Mouse (Mus musculus): ENCODE results near the gene St3gal3.

DNA sequence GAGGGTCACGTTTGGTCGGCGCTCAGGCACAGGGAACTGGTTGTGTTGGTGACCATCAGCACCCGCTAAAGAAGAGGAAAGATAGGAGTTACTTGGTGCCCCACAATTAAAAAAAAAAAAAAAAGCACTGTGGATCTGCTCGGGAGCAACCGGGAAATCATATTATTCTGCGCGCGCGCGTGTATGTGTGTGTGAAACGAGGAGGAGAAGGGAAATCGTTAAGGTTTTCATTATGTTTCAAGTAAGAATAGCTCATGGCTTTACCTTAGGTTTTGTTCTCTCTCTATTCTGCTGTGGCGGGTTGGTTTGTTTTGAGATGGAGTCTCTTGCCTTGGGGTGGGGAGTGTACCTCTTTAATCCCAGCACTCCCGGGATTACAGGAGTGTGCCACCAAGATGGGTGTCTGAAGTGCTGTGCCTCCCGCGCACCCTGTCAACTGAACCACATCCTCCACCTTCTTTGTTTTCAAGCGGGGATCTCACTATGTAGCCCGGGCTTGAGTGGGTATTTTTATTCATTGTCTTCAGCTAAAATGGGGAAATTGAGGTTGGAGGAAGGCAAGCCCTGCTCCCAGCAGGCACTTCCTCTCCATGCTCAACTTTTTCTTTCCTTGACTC is 219.1 kb downstream of the St3gal3 start:
- TF ChIP-seq CTCF (IDR thresholded peaks at IDR 0.05; ENCODE audit: low read depth) = no peak
- TF ChIP-seq EP300 (IDR thresholded peaks at IDR 0.05; ENCODE audit: low read depth) = no peak
